Mouse (Mus musculus) stomach, postnatal 0 days (tissue): ENCODE results near the gene Mfsd1. TPM values are rescaled to one million over a fixed set of nuclear protein-coding genes. Genes with fewer than 3 reads are reported as not detected.
A peak's percentile ranks its signal among the peaks of the same experiment; 100 is the strongest.

Source experiments
- ATAC-seq: fragments of 200-750 bp; cut with Nextera tagmentation; 2 replicates; pipeline ENCODE4 v1.8.0; 2017; ENCODE audit not compliant: low FRiP score, low TSS enrichment
- DNase-seq: peaks from one replicate; pipeline ENCODE4 v3.0.0-alpha.2; 2016; ENCODE audit warnings: low spot score
- H3K27ac ChIP-seq: fragments of 300-500 bp; sonication (generic); replicated peaks from 2 replicates; pipeline ENCODE4 v1.5.1; 2014; ENCODE audit warnings: mild to moderate bottlenecking, control low read depth
- H3K27me3 ChIP-seq: fragments of 300-500 bp; sonication (generic); 2 replicates; pipeline ENCODE4 v1.6.1; 2014; ENCODE audit warnings: low read length; ENCODE audit not compliant: control insufficient read depth, insufficient read depth
- H3K36me3 ChIP-seq: fragments of 300-500 bp; sonication (generic); 2 replicates; pipeline ENCODE4 v1.6.1; 2014; ENCODE audit warnings: low read length, mixed read lengths; ENCODE audit not compliant: control insufficient read depth, insufficient read depth
- H3K4me1 ChIP-seq: fragments of 300-500 bp; sonication (generic); replicated peaks from 2 replicates; pipeline ENCODE4 v1.6.1; 2014; ENCODE audit warnings: antibody characterized with exemption; ENCODE audit not compliant: control insufficient read depth, insufficient read depth
- H3K4me2 ChIP-seq: fragments of 300-500 bp; sonication (generic); replicated peaks from 2 replicates; pipeline ENCODE4 v1.6.1; 2014; ENCODE audit warnings: low read depth, mild to moderate bottlenecking, control low read depth, moderate library complexity
- H3K4me3 ChIP-seq: fragments of 300-500 bp; sonication (generic); 2 replicates; pipeline ENCODE4 v1.5.1; 2014; ENCODE audit warnings: low read depth, low read length, control low read depth
- H3K9ac ChIP-seq: fragments of 300-500 bp; sonication (generic); 2 replicates; pipeline ENCODE4 v1.6.1; 2014; ENCODE audit warnings: mild to moderate bottlenecking, low read length, control low read depth, mixed read lengths
- H3K9me3 ChIP-seq: fragments of 300-500 bp; sonication (generic); 2 replicates; pipeline ENCODE4 v1.6.1; 2016; ENCODE audit warnings: low read length; ENCODE audit not compliant: control insufficient read depth
- CTCF ChIP-seq: IDR thresholded peaks from 2 replicates; pipeline ENCODE4 v1.5.1; 2016; ENCODE audit warnings: antibody characterized with exemption, low read depth, mild to moderate bottlenecking, moderate library complexity
- EP300 ChIP-seq: optimal IDR thresholded peaks from 2 replicates; pipeline ENCODE3; 2016; ENCODE audit warnings: antibody characterized with exemption
- WGBS: fragments of 180-500 bp; shearing (Covaris S2); extraction: QIAGEN DNeasy Blood & Tissue Kit; methylation state at CpG from one replicate; pipeline ENCODE4 v1.1.7; 2014; 5-methylcytosine and 5-hydroxymethylcytosine counted together
- polyA plus RNA-seq: library from polyadenylated mRNA; unstranded; fragments of >200 nt; fragmentation: Nextera tagmentation; extraction: Ambion mirVana; gene quantifications from 2 replicates; pipeline ENCODE4 v1.2.1, GENCODE M21; 2015

The Mfsd1 gene
- polyA plus RNA-seq, 1 experiment from 2014 or later: 35.3 TPM

- Histone ChIP-seq H3K4me3 (no peak overlapping the region), H3K36me3 (no peaks in the 10 kb centered on the region), H3K4me2 (no peak overlapping the region), H3K9ac (no peak overlapping the region), H3K27me3 (no peaks in the 10 kb centered on the region), H3K27ac (no peak overlapping the region), H3K4me1 (no peaks in the 10 kb centered on the region), H3K9me3 (no peaks in the 10 kb centered on the region)
- peak; percentile 53; the same call in 1 of the 2 replicates for ATAC-seq
- TF ChIP-seq EP300 (no peak), CTCF (peak; percentile 83)
- peak; percentile 23 for DNase-seq
- 62% methylated on average over 4 of the region's 4 CpGs for WGBS
These were observed 9.6 kb upstream of the Mfsd1 start for GRCm38 (mm10) chr3:67572918-67573317.

- 0% methylated on average over 1 of the region's 1 CpGs for WGBS
- no peak for DNase-seq
- no peak overlapping the region for H3K27ac ChIP-seq
- no peaks in the 10 kb centered on the region for H3K27me3 ChIP-seq
- no peak for TF ChIP-seq EP300
- peak; percentile 28; the same call in 1 of the 2 replicates for TF ChIP-seq CTCF
- H3K4me2 ChIP-seq: no peak overlapping the region
- H3K9ac ChIP-seq: no peak overlapping the region
- H3K9me3 ChIP-seq: no peaks in the 10 kb centered on the region
- H3K4me1 ChIP-seq: no peaks in the 10 kb centered on the region
- no peak for ATAC-seq
- no peak overlapping the region for H3K4me3 ChIP-seq
- no peaks in the 10 kb centered on the region for H3K36me3 ChIP-seq
These were observed 9.0 kb upstream of the Mfsd1 start for GRCm38 (mm10) chr3:67573523-67573922.

DNA sequence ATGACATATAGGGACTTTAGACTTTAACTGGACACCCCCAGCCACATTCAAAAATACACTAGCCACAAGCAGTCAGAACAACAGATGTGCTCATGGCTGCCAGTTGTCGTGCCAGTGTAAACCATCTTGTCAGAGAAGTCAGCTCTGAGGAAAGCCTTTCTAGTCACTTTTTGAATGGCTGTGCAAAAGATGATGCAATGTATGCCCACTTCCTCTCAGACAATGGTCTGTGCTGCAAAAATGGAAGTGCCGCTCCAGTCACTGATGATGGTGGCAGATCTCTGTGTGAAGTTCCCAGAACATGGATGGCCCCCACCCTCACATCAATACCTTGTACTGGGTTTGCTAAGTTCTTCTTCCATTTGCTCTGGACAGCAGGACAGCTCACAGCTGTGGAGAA is 6.3 kb upstream of the Mfsd1 start:
- Histone ChIP-seq H3K4me3 (no peak overlapping the region), H3K4me1 (no peaks in the 10 kb centered on the region), H3K36me3 (no peaks in the 10 kb centered on the region), H3K27ac (no peak overlapping the region), H3K9me3 (no peaks in the 10 kb centered on the region), H3K9ac (no peak overlapping the region), H3K4me2 (no peak overlapping the region), H3K27me3 (no peaks in the 10 kb centered on the region)
- DNase-seq: no peak
- TF ChIP-seq EP300: no peak
- TF ChIP-seq CTCF: no peak
- WGBS: 82% methylated on average over 2 of the region's 2 CpGs
- ATAC-seq: no peak

GRCm38 (mm10) chr3:67576724-67577123 is 5.8 kb upstream of the Mfsd1 start:
- no peaks in the 10 kb centered on the region for H3K9me3 ChIP-seq
- H3K4me1 ChIP-seq: no peaks in the 10 kb centered on the region
- no peak overlapping the region for H3K9ac ChIP-seq
- no peak overlapping the region for H3K27ac ChIP-seq
- H3K36me3 ChIP-seq: no peaks in the 10 kb centered on the region
- H3K27me3 ChIP-seq: no peaks in the 10 kb centered on the region
- 82% methylated on average over 6 of the region's 6 CpGs for WGBS
- no peak overlapping the region for H3K4me3 ChIP-seq
- DNase-seq: no peak
- ATAC-seq: no peak
- H3K4me2 ChIP-seq: no peak overlapping the region
- TF ChIP-seq EP300: no peak
- no peak for TF ChIP-seq CTCF

- H3K9ac ChIP-seq: peak overlapping the region; percentile 74
- peaks cover 3% of the 10 kb centered on the region; the same call in 1 of the 2 replicates for H3K36me3 ChIP-seq
- H3K27ac ChIP-seq: peak overlapping the region; percentile 61
- no peak for DNase-seq
- no peak; the same call in 1 of the 2 replicates for ATAC-seq
- 0 out of 2 replicates have a peak, but pooled peaks cover 4% of the 10 kb centered on the region for H3K4me1 ChIP-seq
- peak overlapping the region; percentile 73 for H3K4me3 ChIP-seq
- peak overlapping the region; percentile 85 for H3K4me2 ChIP-seq
- no peak for TF ChIP-seq CTCF
- no peak for TF ChIP-seq EP300
- no peaks in the 10 kb centered on the region for H3K9me3 ChIP-seq
- 10% methylated on average over 16 of the region's 16 CpGs for WGBS
- H3K27me3 ChIP-seq: no peaks in the 10 kb centered on the region
These were observed 744 bp downstream of the Mfsd1 start for GRCm38 (mm10) chr3:67583125-67583845.

- 61% methylated on average over 6 of the region's 6 CpGs for WGBS
- Histone ChIP-seq H3K9ac (no peak overlapping the region), H3K4me1 (0 out of 2 replicates have a peak, but pooled peaks cover 4% of the 10 kb centered on the region), H3K4me3 (no peak overlapping the region), H3K4me2 (peak overlapping the region; percentile 85), H3K27ac (no peak overlapping the region), H3K27me3 (no peaks in the 10 kb centered on the region), H3K36me3 (peaks cover 3% of the 10 kb centered on the region; the same call in 1 of the 2 replicates), H3K9me3 (no peaks in the 10 kb centered on the region)
- DNase-seq (no peak), ATAC-seq (no peak)
- TF ChIP-seq EP300 (no peak), CTCF (no peak)
These were observed 1.3 kb downstream of the Mfsd1 start for GRCm38 (mm10) chr3:67583846-67584186.
